Mouse (Mus musculus) C3H10T1/2 (cell line): ENCODE results near the gene Fgf15. TPM values are rescaled to one million over a fixed set of nuclear protein-coding genes. Genes with fewer than 3 reads are reported as not detected.

ENCODE experiments used
- polyA plus RNA-seq, 2 experiments: library from polyadenylated mRNA; unstranded; fragments of >200 nt; fragmentation: generic; extraction: Trizol; gene quantifications; one replicate each; pipeline ENCODE4 v1.2.1; 2012; ENCODE audit warnings: missing spikeins in 2 of 2

Gene Fgf15
- under 1 TPM; 0.02 to 0.11 TPM for polyA plus RNA-seq

DNA sequence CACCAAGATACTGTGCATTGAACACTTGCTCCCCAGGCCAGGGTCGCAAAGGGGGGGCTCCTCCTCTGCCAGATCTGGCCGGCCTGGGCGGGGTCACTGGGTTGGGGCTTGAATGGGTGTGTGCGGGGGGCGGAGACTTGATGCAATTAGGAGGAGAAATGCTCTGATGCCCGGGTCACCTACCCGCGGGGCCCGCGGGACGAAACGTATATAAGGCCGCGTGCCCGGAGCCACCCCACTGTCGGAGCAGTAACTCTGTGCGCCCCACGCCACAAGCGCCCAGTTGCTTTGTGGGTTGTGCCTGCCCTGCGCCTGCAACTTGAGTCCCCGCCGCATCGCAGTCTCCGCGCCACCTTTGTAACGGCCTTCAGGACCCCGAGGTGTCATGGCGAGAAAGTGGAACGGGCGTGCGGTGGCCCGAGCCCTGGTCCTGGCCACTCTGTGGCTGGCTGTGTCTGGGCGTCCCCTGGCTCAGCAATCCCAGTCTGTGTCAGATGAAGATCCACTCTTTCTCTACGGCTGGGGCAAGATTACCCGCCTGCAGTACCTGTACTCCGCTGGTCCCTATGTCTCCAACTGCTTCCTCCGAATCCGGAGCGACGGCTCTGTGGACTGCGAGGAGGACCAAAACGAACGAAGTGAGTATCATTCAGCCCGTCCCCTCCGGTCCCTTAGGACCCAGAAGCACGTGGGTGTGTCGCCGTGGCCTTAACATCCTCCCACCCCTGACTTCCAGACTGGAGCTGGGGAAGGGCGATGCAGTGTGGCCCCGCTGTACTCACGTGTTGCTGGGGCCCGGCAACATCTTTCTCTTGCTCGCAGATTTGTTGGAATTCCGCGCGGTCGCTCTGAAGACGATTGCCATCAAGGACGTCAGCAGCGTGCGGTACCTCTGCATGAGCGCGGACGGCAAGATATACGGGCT, at the start of gene Fgf15:
Fgf15 (plus strand) TSS at position 238 of the 925 bp plus-strand sequence.

DNA sequence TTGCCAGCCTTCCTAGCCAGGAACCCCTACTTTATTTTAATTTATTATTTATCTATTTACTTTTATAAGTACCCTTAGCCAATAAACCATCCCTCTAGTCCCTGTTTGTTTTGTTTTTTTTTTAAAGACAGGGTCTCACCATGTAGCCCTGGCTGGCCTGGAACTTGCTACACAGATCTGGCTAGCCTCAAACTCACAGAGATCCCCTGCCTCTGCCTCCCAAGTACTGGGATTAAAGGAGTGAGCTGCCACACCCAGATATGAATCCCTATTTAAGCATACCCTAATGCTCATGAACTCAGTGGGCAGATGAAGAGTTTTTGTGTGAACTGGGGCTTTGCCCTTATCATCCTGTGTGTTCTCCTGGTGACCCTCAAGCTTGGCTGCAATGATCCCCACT, 49.3 kb upstream of the Fgf15 start, which contains the start of gene Fgf4:
Fgf4 (plus strand) TSS at position 301 of the 400 bp plus-strand sequence.

DNA sequence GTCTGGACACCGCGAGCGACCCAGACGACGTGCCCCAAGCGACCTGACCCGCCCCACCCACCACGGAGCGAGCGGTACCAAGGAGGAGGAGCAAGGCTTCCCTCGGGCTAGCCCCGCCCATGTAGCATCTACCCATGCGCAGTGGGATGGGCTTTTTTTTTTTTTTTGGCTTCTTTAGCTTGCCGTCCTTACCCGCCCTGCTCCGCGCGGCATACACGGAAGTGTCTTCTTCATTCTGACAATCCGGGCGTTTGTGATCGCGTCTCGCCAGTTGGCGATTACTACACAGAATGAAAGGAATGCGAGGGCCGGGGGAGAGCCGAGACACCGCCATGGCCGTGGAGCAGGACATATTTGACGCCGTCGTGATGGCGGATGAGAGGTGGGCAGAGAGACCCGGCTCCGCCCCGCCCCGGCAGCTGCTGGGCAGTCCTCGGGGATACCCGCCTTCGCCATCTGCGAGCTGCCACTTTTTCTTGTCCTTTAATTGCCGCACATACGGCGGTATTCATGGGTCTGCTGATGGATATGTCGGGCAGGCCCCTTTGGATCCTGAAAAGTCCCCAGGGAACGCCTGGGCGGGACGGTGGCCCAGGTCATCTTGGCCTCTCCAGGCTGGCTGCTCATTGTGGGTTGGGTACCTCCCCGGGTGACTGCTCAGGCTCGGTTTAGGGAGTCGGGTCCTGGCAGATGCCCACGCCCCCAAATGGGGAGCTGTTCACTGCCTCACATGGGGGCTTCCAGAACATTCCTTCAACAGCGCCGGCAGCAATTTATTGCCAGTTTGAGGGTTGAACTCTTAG, 18.8 kb downstream of the Fgf15 start, which contains the start of gene LTO1:
LTO1 (plus strand) TSS at position 153 of the 803 bp plus-strand sequence.

DNA sequence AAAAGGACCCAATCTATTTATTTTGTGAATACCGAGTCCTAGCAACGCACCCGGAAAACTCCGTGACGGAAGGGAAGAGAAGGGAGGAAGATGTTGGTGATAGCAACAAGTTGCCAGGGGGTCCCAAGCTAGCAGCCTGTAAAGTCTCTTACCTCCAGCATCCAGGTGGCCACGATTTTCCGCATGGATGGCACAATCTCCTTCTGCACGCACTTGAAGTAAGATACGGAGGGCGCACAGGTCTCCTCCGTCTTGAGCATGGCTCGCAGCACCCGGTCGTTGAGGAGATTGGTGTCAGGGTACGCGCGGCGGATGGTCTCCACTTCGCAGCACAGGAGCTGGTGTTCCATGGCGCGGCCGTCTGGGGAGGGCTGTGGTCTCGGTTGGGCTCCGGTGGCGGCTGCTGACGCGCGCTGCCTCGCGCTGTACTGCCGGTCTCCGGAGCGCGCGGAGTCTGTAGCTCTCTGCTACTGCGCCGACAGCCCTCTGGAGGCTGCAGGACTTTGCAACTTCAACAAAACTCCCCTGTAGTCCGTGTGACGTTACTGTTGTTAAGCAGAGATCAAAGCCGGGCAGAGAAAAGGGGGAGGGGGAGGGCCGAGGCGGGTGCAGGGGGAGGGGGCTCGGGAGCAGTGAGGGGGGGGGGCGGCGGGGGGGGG, 43.1 kb downstream of the Fgf15 start, which contains the start of gene Ccnd1:
Ccnd1 (minus strand) TSS at position 582 of the 659 bp plus-strand sequence.

Other genes with a start within 250 kb of the Fgf15 start
- gene Ano1, start 144.6 kb upstream of the Fgf15 start, polyA plus RNA-seq = 1 to 10 TPM; 1.4 to 3.5 TPM
- not detected for gene Fgf3, start 58.4 kb upstream of the Fgf15 start, polyA plus RNA-seq
- not detected for gene Fgf4, start 49.2 kb upstream of the Fgf15 start, polyA plus RNA-seq
- gene LTO1, start 18.6 kb downstream of the Fgf15 start, polyA plus RNA-seq = 10 to 100 TPM; 19.2 to 24.0 TPM
- 100 to 1,000 TPM in 1 of 2 experiments, 10 to 100 TPM in 1; 69.3 to 114 TPM for gene Ccnd1, start 43.4 kb downstream of the Fgf15 start, polyA plus RNA-seq